In the genomic region with DNA sequence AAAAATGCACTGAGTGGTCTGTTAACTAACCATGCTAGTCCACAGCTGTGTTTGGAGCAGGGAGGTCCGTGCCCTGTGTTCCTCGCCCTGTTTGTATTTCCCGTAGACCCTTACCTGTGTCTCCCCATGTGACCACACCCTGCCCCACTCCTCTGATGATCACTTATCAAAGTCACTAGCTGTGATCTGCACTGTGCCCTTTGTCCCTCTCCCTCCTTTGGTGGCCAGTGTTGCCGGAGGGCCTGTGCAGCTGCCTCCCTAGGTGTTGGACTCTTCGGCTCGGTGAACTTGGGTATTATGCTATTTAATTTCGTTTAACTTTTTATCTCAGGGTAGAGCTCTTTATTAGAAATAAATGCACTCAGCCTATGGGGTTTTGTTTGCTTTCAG, we compare ENCODE assay signal across 23 mouse cellular contexts.
DNase-seq lines count a peak whose midpoint lies in the region; ATAC-seq and TF ChIP-seq lines count a peak whose summit lies in the region.
"Had no signal": no experiment of that assay in that cellular context is flagged by ENCODE, and none has a peak within 500 bp of the region (broad histone marks: within the 10 kb centered on the region; RNA-seq: fewer than 3 reads in every experiment).

No protein-coding gene starts in this region.

- no peaks in the 10 kb centered on the region for H3K9me3 ChIP-seq in forebrain, embryonic 12.5 days
- H3K9me3 ChIP-seq in forebrain, embryonic 11.5 days (ENCODE audit: control insufficient read depth, low read length) = no peaks in the 10 kb centered on the region
- no peaks in the 10 kb centered on the region for H3K9me3 ChIP-seq in kidney, postnatal 0 days (replicated peaks; ENCODE audit: low read length)
- H3K9me3 ChIP-seq in midbrain, embryonic 10.5 days (replicated peaks) = no peaks in the 10 kb centered on the region
- no peaks in the 10 kb centered on the region for H3K9me3 ChIP-seq in midbrain, embryonic 15.5 days
- no peaks in the 10 kb centered on the region for H3K9me3 ChIP-seq in midbrain, embryonic 13.5 days
- H3K9me3 ChIP-seq: embryonic facial prominence, embryonic 15.5 days; hindbrain, embryonic 13.5 days; liver, embryonic 13.5 days; neural tube, embryonic 13.5 days had no signal

- H3K4me2 ChIP-seq in forebrain, embryonic 12.5 days = no peak overlapping the region
- no peak overlapping the region for H3K4me2 ChIP-seq in forebrain, embryonic 11.5 days (ENCODE audit: low read depth, low read length, severe bottlenecking)
- H3K4me2 ChIP-seq in kidney, postnatal 0 days (ENCODE audit: low read length) = no peak overlapping the region
- no peak overlapping the region for H3K4me2 ChIP-seq in midbrain, embryonic 15.5 days
- H3K4me2 ChIP-seq in midbrain, embryonic 13.5 days (replicated peaks) = no peak overlapping the region
- H3K4me2 ChIP-seq: embryonic facial prominence, embryonic 15.5 days; hindbrain, embryonic 13.5 days; liver, embryonic 13.5 days; neural tube, embryonic 13.5 days had no signal

- no peak overlapping the region for H3K9ac ChIP-seq in forebrain, embryonic 12.5 days
- no peak overlapping the region for H3K9ac ChIP-seq in forebrain, embryonic 11.5 days (ENCODE audit: low read length)
- H3K9ac ChIP-seq in kidney, postnatal 0 days (ENCODE audit: low read depth, low read length) = no peak overlapping the region
- H3K9ac ChIP-seq in midbrain, embryonic 15.5 days = no peak overlapping the region
- no peak overlapping the region for H3K9ac ChIP-seq in midbrain, embryonic 13.5 days (replicated peaks)
- H3K9ac ChIP-seq: embryonic facial prominence, embryonic 15.5 days; hindbrain, embryonic 13.5 days; liver, embryonic 13.5 days; neural tube, embryonic 13.5 days had no signal

- no peaks in the 10 kb centered on the region for H3K27me3 ChIP-seq in forebrain, embryonic 12.5 days
- H3K27me3 ChIP-seq in forebrain, embryonic 11.5 days (ENCODE audit: control insufficient read depth, insufficient read depth, low read length) = no peaks in the 10 kb centered on the region
- no peaks in the 10 kb centered on the region for H3K27me3 ChIP-seq in kidney, postnatal 0 days (ENCODE audit: insufficient read depth, low read length)
- H3K27me3 ChIP-seq in midbrain, embryonic 10.5 days (ENCODE audit: low read depth, poor library complexity, severe bottlenecking) = no peaks in the 10 kb centered on the region
- no peaks in the 10 kb centered on the region for H3K27me3 ChIP-seq in midbrain, embryonic 15.5 days (replicated peaks)
- no peaks in the 10 kb centered on the region for H3K27me3 ChIP-seq in midbrain, embryonic 13.5 days
- H3K27me3 ChIP-seq: hindbrain, embryonic 13.5 days; liver, embryonic 13.5 days; neural tube, embryonic 13.5 days had no signal

- H3K27ac ChIP-seq in forebrain, embryonic 12.5 days = 0 out of 2 replicates have a peak overlapping the region, but pooled peaks have one; percentile 46
- no peak overlapping the region for H3K27ac ChIP-seq in forebrain, embryonic 11.5 days (ENCODE audit: low read depth, low read length)
- peak overlapping the region; percentile 57 for H3K27ac ChIP-seq in kidney, postnatal 0 days
- 0 out of 2 replicates have a peak overlapping the region, but pooled peaks have one; percentile 3 for H3K27ac ChIP-seq in midbrain, embryonic 10.5 days (replicated peaks)
- H3K27ac ChIP-seq in midbrain, embryonic 15.5 days = no peak overlapping the region
- no peak overlapping the region for H3K27ac ChIP-seq in midbrain, embryonic 13.5 days
- H3K27ac ChIP-seq: embryonic facial prominence, embryonic 15.5 days; heart, adult 2 months; hindbrain, embryonic 13.5 days; liver, embryonic 13.5 days; neural tube, embryonic 13.5 days had no signal

- H3K36me3 ChIP-seq in forebrain, embryonic 12.5 days (replicated peaks) = no peaks in the 10 kb centered on the region
- H3K36me3 ChIP-seq in forebrain, embryonic 11.5 days (ENCODE audit: control insufficient read depth, insufficient read depth, low read length) = no peaks in the 10 kb centered on the region
- H3K36me3 ChIP-seq in kidney, postnatal 0 days (ENCODE audit: insufficient read depth, low read length) = no peaks in the 10 kb centered on the region
- no peaks in the 10 kb centered on the region for H3K36me3 ChIP-seq in midbrain, embryonic 10.5 days
- H3K36me3 ChIP-seq in midbrain, embryonic 15.5 days (replicated peaks) = no peaks in the 10 kb centered on the region
- H3K36me3 ChIP-seq in midbrain, embryonic 13.5 days = no peaks in the 10 kb centered on the region
- H3K36me3 ChIP-seq: embryonic facial prominence, embryonic 15.5 days; hindbrain, embryonic 13.5 days; liver, embryonic 13.5 days; neural tube, embryonic 13.5 days had no signal

- no peak for TF ChIP-seq CTCF in kidney, postnatal 0 days (IDR thresholded peaks at IDR 0.05; ENCODE audit: low read depth)

- ATAC-seq in forebrain, embryonic 12.5 days (ENCODE audit: low FRiP score) = no peak
- no peak for ATAC-seq in forebrain, embryonic 11.5 days (replicated peaks; ENCODE audit: low FRiP score)
- peak; percentile 66; the same call in 1 of the 2 replicates for ATAC-seq in kidney, postnatal 0 days (replicated peaks; ENCODE audit: low FRiP score, low read depth)
- no peak for ATAC-seq in midbrain, embryonic 15.5 days (replicated peaks)
- no peak for ATAC-seq in midbrain, embryonic 13.5 days
- ATAC-seq: forebrain, embryonic 16.5 days; inflammation-experienced regulatory T-cells, adult 6 months; midbrain, embryonic 16.5 days had no signal

- DNase-seq in forebrain, embryonic 11.5 days (ENCODE audit: low spot score) = no peak
- DNase-seq in kidney, postnatal 0 days (ENCODE audit: low spot score) = no peak
- DNase-seq in kidney, adult 18-20 months = no peak
- no peak for DNase-seq in midbrain, embryonic 10.5 days (ENCODE audit: low spot score)
- DNase-seq in right cerebral cortex, postnatal 25 days = no peak
- DNase-seq: adrenal gland, postnatal 25 days; cerebellum, adult 9-11 months; gastrocnemius, postnatal 10 days; heart, adult 2 months; kidney, postnatal 36 days; liver, embryonic 13.5 days; lung, postnatal 10 days; retina, postnatal 1 day had no signal

- peaks cover 29% of the 10 kb centered on the region for H3K4me1 ChIP-seq in forebrain, embryonic 12.5 days
- peaks cover 5% of the 10 kb centered on the region; the same call in 1 of the 2 replicates for H3K4me1 ChIP-seq in forebrain, embryonic 11.5 days (replicated peaks; ENCODE audit: control insufficient read depth, insufficient read depth, low read length)
- H3K4me1 ChIP-seq in kidney, postnatal 0 days (replicated peaks; ENCODE audit: insufficient read depth, low read length) = no peaks in the 10 kb centered on the region; the same call in none of the 2 replicates
- H3K4me1 ChIP-seq in midbrain, embryonic 10.5 days = peaks cover 33% of the 10 kb centered on the region
- peaks cover 32% of the 10 kb centered on the region for H3K4me1 ChIP-seq in midbrain, embryonic 15.5 days
- H3K4me1 ChIP-seq in midbrain, embryonic 13.5 days (replicated peaks) = peaks cover 30% of the 10 kb centered on the region
- H3K4me1 ChIP-seq: liver, embryonic 13.5 days had no signal

- H3K4me3 ChIP-seq in forebrain, embryonic 12.5 days (replicated peaks) = no peak overlapping the region
- H3K4me3 ChIP-seq in forebrain, embryonic 11.5 days (ENCODE audit: low read depth, low read length) = no peak overlapping the region
- H3K4me3 ChIP-seq in kidney, postnatal 0 days (replicated peaks; ENCODE audit: low read depth, low read length) = no peak overlapping the region
- no peak overlapping the region for H3K4me3 ChIP-seq in midbrain, embryonic 10.5 days
- no peak overlapping the region for H3K4me3 ChIP-seq in midbrain, embryonic 15.5 days
- H3K4me3 ChIP-seq in midbrain, embryonic 13.5 days (replicated peaks) = no peak overlapping the region
- H3K4me3 ChIP-seq: embryonic facial prominence, embryonic 15.5 days; heart, adult 2 months; hindbrain, embryonic 13.5 days; liver, embryonic 13.5 days; myocyte; neural tube, embryonic 13.5 days had no signal

- WGBS in forebrain, embryonic 12.5 days = 57% methylated on average over 7 of the region's 7 CpGs
- 60% methylated on average over 7 of the region's 7 CpGs for whole genome bisulfite sequencing in forebrain, embryonic 11.5 days
- WGBS in kidney, postnatal 0 days = 30% methylated on average over 7 of the region's 7 CpGs
- WGBS in midbrain, embryonic 10.5 days = 89% methylated on average over 7 of the region's 7 CpGs
- WGBS in midbrain, embryonic 15.5 days = 68% methylated on average over 7 of the region's 7 CpGs
- 73% methylated on average over 7 of the region's 7 CpGs for WGBS in midbrain, embryonic 13.5 days

Comparison
In these comparisons a context has a peak if more than half of its experiments do, and no peak if none do; other contexts are left out.
1. H3K27ac ChIP-seq: peak in forebrain, embryonic 12.5 days (single experiment), kidney, postnatal 0 days (single experiment) and midbrain, embryonic 10.5 days (single experiment); none in forebrain, embryonic 11.5 days (single experiment), midbrain, embryonic 15.5 days (single experiment) and midbrain, embryonic 13.5 days (single experiment).